Mouse (Mus musculus): ENCODE results near the gene Parp16.
"Not testable (repeated sequence)": the region's sequence is repeated elsewhere in the genome, so short reads cannot be mapped to it uniquely, and the experiment has no call there.

Parp16 gene

DNA sequence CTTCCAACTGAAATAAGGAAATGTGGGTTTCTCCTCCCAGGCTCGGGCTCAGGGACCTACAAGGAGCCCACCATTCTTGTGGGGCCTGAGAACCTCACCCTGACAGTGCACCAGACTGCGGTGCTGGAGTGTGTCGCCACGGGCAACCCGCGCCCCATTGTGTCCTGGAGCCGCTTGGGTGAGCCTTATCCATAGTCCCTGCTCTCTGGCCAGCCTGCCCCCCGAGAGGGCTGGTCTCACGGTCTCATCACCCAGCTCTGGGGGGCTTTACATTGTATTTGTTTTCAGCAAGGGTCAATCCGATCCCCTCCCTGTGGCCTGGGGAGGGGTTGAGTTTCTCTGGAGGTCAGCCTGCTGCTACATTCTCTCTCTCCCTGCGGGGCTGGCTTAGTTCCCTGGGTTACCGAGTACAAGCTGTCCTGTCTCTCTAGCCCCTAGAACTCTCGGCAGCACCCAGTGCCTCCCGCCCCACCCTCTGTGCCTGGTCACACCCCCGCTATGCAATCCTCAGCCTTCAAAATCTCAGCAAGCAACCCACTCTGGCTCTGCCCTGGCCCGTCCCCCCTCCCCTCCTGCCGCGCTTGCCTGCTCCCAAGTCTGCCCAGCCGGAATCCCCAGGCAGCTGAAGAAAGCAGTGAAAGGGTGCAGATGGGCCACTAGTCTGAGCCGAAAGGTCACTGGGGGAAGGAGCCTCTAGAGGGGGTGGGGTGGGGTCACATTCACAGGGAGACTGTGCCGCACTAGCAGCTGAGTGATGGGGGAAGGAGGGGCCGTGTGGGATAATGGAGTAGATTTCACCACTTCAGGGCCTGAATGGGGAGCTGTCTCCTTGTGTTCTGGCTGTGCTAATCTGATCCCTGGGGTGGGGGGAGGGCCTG, 16.6 kb upstream of the Parp16 start:
- DNase-seq (ENCODE audit: low read depth, low spot score): no peak

DNA sequence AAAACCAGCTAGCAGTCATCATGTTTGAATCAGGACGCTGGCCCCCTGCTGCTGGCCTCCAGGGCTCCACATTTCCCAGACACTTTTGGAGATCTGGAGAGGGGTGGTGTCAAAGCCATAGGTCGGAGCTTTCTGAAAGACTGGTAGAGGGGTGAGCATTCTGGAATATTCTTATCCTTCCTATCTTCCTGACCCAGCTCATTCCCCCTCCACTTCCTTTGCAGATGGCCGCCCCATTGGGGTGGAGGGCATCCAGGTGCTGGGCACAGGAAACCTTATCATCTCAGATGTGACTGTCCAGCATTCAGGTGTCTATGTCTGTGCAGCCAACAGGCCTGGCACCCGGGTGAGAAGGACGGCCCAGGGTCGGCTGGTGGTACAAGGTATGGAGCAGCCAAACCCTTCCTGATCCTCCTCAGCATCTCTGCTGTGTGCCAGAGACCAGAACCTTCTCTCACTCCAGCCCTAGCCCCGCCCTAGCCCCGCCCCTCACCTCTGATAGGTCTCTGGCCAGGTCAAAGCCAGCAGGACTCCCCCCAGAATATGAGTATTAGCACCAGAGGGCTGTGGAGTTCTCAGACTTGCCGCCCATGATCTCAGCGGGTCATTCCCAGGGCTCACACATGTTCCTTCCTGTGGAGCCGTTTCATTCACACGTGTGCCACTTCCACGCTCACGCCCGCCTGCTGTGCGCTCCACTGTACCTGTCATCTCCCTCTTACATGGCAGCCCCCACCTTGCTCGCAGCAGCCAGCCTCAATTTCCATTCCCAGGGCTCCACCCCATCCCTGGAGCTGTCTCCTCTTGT, 15.1 kb upstream of the Parp16 start:
- DNase-seq (ENCODE audit: low read depth, low spot score): no peak

GRCm38 (mm10) chr9:65188599-65188998, 6.6 kb upstream of the Parp16 start:
- peak; percentile 69 for DNase-seq (ENCODE audit: low read depth, low spot score)

DNA sequence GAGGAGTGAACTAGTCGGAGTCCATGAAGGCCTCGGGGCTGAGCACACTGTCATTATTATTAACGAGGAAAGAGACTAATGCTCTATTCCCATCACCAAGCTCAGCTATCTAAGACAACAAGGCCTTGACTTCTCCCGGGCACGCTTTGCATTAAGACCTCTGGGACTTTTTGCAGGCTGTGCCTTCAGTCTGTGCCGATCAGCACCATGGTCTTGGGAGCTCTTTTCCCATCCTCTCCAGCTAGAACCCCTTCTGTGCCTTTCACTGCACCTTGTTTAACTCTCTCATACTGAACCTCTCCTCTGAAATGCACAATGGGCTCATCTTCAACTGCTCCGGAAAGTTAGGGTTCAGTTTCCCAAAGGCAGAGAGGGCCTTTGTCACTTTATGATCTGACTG, 4.8 kb upstream of the Parp16 start:
- no peak for DNase-seq (ENCODE audit: low read depth, low spot score)

GRCm38 (mm10) chr9:65191389-65191754, 3.8 kb upstream of the Parp16 start:
- DNase-seq (ENCODE audit: low read depth, low spot score): no peak

DNA sequence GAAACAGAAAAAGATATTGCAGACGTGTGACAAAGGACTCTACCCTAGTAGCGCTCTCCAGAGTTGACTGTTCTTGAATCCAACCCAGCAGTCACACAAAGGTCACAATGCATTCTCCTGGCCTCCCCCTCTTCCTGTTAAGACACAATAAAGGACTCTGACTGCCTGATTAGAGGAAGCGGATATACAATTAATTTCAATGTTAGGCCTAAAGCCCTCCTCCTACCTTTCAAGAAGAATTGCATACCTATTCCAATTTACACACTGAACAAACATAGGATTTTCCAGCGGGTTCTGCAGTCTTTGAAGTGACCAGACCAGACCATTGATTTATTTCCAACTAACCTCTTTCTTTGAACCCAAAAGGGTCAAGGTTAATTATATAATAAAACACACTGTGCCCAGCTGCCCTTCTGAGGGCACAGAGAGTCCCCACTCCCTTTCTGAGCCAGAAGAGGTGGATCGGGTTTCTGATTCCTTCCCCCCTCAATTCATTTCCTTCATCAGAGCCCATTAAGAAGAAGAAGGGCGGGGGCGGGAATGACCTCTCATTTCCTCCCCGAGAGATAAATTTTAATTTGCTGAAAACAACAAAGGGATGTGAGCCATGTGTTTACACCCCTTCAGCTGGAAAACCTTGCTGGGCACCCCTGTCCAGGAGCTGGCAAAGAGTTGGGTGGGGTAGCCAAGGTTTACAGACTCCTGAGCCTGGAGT, 3.2 kb upstream of the Parp16 start:
- DNase-seq (ENCODE audit: low read depth, low spot score): no peak

- no peak for DNase-seq (ENCODE audit: low read depth, low spot score)
These were observed 1.9 kb upstream of the Parp16 start for GRCm38 (mm10) chr9:65193214-65193613.

DNA sequence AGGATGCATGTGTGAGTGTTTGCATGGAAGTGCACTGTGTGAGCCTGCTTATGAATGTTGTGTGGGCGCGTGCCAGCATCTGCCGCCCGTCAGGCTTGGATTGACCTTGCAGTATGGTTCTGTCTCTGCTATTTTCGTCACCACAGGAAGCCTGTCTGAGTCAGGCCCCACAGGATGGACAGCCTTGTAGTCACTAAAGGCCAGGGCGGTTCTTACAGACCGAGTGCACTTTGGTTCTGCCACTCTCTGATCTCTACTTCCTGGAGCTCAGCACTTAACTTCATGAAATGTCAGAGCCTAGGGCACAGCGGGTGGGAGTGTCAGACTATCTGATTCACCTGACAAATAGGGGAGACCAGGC, 448 bp downstream of the Parp16 start:
- no peak for DNase-seq (ENCODE audit: low read depth, low spot score)

DNA sequence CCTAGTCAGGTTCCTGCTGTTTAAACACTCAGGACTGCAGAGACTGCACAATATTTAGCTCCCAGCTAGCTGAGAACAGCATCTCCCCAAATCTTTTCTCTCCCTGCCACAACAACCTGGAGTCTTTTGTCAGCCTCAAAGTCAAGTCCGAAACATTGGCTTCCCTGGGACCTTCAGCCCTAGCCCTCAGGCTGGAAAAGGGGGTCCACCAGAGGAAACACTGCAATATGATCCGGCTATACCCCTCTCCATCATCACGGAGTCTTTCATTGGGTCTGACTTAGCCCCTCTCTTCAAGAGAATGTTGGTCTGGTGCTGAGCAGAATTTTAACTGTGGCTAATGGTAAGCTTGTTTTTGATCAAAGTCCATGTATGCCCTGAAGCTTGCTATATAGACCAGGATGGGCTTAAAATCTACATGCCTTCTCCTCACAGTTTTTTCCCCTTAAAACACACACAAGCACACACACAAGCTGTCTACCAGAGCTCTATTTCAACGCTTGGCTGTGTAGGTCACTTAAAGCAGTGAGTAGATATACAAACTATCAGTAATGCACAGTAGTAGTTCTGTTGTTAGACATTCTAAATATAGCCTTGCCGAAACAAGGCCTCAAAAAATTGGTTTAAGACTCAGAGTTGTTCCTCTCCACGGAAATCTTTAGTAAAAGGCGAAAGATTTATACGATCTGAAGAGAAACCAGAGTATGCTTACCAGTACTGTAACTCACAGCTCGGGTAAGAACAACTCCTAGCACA, 1.0 kb downstream of the Parp16 start:
- DNase-seq (ENCODE audit: low read depth, low spot score): no peak

DNA sequence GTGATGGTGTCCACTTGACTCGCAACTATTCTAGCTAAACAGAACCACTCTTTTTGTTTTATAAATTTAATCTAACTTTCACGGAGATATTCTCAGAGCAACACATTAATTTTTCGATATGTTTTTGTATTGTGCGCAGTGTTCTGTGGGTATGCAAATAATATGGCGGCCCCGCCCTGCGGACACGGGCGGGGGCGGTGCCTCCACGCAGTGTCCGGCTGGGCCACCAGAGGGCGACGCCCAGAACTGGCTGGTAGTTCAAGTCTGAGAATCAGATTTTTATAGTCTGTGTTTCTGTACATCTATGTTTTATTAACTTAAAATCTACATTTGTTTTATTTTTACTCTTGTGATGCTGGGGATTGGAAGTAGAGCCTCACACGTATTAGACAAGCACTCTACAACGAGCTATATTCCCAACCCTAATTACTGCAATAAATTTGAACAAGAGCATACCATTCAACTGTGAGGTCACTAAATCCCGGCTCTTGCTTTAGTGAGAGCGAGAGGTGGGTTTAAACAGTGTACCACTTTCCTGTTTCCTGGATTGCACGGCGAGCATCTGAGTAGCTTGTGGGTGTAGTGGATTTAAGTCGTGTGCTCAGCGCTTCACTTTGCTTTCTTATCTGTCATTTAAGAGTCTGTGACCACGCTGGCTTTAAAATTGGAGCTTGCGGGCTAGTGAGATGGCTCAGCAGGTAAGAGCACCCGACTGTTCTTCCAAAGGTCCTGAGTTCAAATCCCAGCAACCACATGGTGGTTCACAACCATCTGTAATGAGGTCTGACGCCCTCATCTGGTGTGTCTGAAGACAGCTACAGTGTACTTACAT, 1.8 kb downstream of the Parp16 start:
- DNase-seq (ENCODE audit: low read depth, low spot score): peak; percentile 82

- no peak for DNase-seq (ENCODE audit: low read depth, low spot score)
These were observed 2.7 kb downstream of the Parp16 start for GRCm38 (mm10) chr9:65197826-65198225.

DNA sequence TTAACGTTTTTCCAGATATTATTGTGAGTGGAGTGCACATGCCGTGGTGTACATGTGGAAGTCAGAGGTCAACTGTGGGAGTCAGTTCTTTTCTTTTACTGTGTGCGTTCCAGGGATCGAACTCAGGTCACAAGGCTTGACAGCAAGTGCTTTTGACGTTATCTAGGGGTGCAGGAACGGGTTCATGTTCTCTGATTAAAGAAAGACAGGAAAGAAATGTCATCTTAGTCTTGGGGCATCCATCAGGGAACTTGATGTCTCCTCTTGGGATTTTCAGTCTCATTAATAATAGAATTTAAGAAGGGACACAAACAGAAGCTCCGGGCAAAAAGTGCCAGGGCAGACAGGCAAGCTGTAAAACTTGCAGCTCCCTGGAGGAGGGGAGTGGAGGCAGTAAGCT, 4.6 kb downstream of the Parp16 start:
- no peak for DNase-seq (ENCODE audit: low read depth, low spot score)

- DNase-seq (ENCODE audit: low read depth, low spot score): no peak
These were observed 5.5 kb downstream of the Parp16 start for GRCm38 (mm10) chr9:65200606-65201005.

DNA sequence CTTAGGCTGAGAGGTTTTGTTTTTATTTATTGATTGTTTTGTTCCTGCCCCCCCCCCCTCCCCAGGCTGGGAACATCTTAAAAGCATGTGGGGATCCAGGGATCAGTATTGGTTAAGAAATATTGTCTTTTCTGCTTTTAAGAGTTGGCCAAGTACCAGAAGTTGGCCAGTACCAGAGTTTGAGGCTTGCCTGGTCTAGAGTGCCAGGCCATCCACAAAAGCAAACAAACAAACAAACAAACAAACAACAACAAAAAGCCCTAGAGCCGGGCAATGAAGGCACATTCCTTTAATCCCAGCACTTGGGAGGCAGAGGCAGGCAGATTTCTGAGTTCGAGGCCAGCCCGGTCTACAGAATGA, 5.8 kb downstream of the Parp16 start:
- no peak for DNase-seq (ENCODE audit: low read depth, low spot score)

- peak; percentile 88 for DNase-seq (ENCODE audit: low read depth, low spot score)
These were observed 6.4 kb downstream of the Parp16 start for GRCm38 (mm10) chr9:65201381-65202164.

- DNase-seq (ENCODE audit: low read depth, low spot score): no peak
These were observed 7.1 kb downstream of the Parp16 start for GRCm38 (mm10) chr9:65202165-65202754.

DNA sequence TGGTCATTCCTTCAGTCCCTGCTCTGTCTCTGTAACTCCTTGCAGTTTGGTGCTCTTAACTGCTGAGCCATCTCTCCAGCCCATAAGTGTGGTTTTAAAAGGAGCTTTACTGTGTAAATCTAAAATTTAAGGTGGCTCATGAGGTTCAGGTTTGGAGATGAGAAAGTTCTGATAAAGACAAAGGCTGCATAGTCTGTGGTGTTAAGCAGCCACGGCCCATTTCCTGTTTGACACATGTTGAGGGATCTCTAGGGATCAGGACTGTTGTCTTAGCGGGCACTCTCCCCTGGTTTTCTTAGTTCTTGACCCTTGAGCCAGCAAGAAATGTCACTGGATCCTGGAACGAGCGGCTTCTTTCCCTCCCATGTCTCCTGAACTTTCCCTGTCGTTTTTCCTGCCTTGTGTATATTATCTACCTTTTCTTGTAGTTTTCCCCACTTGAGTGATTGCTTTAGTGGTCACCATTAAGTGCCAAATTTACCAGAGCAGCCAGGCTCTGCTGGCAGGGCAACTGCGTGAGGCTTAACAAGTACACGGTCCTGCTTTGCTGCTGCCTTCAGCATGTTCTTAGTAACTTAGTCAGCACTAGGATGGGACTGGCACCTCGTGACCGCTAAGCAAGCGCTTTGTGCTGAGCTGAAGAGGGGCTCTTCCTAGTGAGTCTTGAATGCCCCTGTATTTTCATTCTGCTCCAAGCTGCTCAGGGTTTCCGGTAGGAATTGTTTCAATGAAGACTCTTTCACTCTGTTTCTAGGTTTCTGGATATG, 10.1 kb downstream of the Parp16 start:
- DNase-seq (ENCODE audit: low read depth, low spot score): no peak

GRCm38 (mm10) chr9:65207041-65207815, 12.1 kb downstream of the Parp16 start:
- DNase-seq (ENCODE audit: low read depth, low spot score): not testable (repeated sequence)
